Mouse (Mus musculus): ENCODE data around the gene Prpf4.

Prpf4 gene

DNA sequence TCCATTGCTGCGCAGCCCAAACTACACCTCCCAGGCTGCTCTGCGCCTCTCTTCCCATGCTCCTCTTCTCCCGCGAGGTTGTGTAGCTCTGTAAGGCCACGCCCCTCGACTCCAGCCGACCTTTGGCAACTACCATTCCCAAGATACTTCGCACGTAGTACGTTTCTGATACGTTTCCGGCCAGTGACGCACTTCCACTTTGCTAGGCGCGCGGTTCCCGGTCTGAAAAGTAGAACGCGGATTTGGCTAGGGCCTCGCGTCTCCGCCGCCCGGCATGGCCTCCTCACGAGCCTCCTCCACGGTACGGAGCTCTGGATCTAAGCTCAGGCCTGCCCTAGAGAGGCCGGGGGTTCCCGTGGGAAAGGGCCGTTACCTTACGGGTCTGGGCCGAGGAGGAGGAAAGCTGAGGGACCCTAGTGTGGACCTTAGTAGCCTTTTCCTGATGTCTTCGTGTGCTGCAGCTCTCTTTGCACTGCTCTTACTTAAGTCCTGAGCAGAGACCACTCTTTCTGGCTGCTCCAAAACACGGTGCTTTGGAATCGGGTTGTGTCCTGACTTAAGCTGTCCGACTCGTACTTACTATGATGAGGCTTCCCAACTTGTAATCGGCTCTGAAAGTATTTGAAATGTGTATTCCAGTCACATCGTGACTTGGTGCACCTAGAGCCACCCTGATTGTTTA is at the start of gene Prpf4, which contains the start of gene Cdc26:
Prpf4 (plus strand) TSS at position 197 of the 682 bp plus-strand sequence.
Cdc26 (minus strand) TSS at position 42 of the 682 bp plus-strand sequence.
- peak; percentile 85 to 95 for DNase-seq (ENCODE audit: low spot score in 2 of 2)

DNA sequence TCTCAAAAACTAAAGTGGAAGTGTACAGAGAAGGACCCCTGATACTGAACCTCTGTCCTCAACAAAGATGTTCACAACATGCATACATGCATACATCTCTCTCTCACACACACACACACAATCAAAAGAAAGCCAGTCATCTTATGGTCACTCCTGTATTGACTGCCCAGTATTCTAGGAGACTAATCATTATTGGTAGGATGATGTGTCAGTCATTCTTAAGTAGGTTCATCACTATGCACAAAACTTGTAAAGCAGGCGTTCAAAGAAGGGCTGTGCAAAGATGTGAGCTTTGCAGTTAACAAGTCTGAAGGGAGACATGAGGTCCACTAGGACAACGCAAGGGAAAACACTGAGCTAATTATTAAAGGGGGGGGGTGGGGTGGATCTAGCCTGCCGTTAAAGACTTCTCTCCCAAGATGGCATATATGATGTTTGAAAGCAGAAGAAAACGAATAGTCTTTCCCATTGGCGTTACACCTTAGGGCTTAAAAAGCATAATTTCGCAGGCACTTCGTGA is 49.3 kb upstream of the Prpf4 start:
- no peak for DNase-seq (ENCODE audit: low spot score in 2 of 2)

DNA sequence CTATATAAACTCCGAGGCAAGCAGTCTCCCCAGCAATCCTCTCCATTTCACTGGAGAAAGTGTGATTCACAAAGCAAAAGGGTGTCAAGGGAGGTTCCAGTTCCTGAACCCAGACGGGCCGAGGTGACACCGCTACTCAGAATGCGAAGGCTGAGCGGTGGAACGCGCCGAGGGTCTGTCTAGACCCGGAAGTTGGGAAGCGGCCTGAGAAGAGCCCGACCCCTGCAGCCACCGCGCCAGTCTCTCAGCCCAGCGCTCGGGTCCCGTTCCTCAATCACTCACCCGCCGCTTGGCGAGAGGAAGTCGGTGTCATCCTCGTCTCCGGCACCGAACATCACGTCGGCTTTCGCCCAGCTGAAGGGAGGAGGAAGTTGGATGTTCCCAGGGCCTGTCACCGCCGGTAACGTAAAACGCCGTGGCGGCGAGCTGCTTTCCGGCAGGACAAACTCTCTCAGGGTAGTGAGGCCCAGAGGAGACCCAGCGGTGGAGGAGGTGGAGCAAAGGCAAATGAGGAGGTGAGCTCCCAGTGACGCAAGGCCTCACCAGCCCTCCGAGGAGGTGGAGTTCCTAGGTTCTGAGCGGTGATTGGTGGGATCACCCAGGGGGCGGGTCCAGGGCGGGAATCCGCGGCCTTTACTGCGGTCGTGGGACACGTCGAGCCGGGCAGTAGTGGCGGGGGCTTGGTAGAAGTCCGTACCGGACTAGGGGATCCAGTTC is 48.4 kb upstream of the Prpf4 start, which contains the start of the genes Fkbp15 and Slc31a1:
Fkbp15 (minus strand) TSS at position 461 of the 717 bp plus-strand sequence.
Slc31a1 (plus strand) TSS at position 640 of the 717 bp plus-strand sequence.
- peak; percentile 87 to 95 for DNase-seq (ENCODE audit: low spot score in 2 of 2)

DNA sequence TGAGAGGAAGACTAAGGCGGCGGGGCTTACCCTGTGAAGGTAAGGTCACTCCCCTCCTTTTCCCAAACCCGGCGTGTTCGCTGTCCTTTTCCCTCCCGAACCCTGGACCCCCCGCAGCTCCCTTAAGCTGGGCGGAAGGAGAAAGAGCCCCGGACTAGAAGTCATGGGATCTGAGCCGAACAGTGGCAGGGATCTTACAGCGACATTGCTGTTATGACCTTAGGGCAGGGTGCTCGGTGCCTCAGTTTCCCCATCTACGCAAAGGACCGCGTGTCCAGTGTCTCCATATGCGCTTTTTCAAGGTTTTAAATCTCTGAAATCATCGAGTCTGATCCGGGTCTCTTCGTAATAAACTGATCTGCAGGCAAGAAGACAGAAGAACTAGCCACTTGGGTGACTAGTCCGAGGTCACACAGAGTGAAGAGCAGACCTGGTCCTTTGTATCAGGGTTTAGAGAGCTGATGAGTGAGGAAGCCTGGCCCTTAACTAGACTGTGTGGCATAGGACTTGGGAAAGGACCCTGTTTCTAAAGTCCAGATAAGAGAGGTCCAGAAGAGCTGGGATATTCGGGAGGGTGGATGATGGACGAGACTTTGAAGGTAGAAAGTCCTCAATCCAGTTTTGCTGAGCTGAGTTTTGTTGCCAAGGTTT is 47.7 kb upstream of the Prpf4 start:
- peak in 1 of 2 experiments; percentile 3 for DNase-seq (ENCODE audit: low spot score in 2 of 2)

DNA sequence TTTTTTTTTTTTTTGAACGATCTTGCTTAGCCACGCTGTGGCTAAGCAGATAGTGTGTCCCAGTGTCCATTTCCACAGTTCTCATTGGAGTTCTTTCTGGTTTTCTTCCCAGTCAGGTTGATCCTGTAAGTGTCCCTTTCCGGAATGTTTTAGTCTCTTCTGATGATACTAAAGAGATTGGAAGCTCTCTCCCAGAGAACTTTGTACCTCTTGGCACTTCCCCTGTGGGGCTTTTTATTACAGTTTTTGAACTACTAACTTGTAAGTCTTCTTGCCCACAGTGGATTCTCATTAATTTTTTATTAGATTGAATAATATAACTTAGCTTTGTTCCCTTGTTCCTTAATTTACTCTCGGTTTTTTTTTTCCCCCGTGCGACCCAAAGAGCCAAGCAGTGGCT is 47.0 kb upstream of the Prpf4 start:
- no peak for DNase-seq (ENCODE audit: low spot score in 2 of 2)

DNA sequence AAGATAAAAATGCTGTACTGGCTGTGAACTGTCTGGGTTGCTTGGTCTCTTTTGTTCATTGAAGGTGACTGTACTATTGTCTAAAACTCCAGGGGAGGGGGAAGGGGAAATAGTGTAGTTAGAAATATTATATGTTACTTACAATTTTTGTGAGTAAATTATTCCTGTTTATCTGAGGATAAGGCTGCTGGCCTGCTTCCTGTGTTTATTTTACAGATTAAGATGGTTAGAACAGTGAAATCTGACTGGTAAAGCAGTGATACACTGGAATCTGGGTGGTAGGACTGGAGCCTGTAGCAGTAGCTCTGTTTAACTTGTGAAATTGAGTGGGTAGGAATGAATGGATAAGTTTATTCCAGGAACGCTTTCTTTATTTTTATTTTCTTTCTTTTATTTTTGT is 46.6 kb upstream of the Prpf4 start:
- no peak for DNase-seq (ENCODE audit: low spot score in 2 of 2)

DNA sequence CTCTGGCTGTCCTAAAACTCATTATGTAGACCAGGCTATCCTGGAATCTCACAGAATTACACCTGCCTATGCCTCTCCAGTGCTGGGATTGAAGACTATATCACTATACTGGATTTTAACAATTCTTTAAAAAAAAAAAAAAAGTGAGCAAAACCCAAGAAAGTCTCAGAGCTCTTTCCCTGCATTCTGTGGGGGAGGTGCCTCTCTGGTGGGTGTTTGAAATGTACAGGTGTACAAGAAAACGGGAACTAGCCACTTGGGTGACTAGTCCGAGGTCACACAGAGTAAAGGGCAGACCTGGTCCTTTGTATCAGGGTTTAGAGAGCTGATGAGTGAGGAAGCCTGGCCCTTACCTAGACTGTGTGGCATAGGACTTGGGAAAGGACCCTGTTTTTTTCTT is 46.2 kb upstream of the Prpf4 start:
- no peak for DNase-seq (ENCODE audit: low spot score in 2 of 2)

DNA sequence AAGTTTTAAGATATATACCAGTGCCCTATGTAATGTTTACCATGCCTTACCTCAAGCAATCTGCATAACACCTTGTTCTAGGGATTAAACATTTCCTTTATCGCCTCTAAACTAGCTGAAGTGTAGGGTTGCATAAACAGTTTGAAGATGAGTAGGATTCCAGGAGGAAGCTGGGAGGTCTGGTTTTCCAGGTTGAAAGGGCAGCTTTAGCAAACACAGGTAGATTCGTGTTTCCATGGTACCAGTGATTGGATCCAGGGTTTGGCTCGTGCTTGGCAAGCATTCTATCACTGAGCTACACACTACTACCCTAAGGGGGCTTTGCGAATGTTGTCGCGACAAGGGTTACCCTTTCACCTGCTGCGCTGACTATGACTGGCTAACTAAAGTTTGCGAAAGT is 44.3 kb upstream of the Prpf4 start:
- DNase-seq (ENCODE audit: low spot score in 2 of 2), result no peak

DNA sequence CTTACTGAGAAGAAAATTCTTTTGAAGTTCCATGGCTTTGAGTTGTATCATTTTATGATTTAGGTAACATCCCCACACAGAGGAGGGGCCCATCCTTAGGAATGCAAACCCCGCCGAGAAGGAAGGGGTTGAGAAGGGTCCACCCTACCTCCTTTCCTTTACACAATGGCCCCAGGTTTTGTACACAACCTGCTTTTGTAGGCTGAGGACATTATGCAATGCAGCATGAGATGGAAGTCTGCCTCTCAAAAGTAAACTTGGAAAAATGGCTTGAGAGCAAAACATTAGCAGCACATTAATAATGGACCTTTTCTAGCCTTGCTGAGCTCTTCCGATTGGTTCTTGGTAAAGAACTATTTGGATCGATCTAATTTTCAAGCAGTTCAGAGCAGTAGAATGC is 42.3 kb upstream of the Prpf4 start:
- no peak for DNase-seq (ENCODE audit: low spot score in 2 of 2)

DNA sequence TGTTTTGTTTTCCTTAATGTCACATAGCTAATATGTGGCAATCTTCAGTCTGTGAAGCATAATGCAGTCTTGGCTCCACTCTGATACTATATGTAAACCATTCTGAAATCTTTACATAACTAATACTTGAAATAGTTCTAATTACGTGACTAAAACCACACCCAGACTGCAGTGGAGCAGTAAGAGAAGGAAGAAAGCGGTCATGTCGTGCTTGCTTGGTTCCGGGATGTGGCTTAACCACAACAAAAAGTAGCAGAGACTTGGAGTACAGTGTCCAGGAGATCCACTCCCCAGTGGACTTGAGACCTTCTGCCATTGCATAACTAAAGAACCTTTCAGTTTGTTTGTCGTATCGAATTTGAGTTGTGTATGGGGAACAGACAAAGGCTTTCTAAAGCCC is 41.0 kb upstream of the Prpf4 start:
- DNase-seq (ENCODE audit: low spot score in 2 of 2), result no peak

DNA sequence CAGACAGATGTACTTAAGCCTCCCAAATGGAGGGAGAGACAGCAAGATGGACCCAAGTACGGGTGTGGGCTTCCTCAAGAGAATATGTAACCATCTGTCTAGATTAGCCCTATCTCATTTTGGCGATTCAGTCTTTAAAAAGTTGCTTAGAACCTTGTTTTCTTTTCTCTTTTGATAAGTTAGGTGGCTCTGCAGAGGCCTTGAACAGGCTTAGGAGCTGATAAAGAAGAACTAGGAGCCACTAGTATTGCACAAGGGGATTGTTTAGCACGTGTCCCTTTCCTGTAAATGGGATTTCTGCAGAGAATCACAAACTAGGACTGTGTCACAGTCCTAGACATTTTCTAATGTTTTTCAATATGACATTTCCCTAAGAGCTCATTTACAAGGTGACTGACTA is 39.5 kb upstream of the Prpf4 start:
- no peak for DNase-seq (ENCODE audit: low spot score in 2 of 2)

DNA sequence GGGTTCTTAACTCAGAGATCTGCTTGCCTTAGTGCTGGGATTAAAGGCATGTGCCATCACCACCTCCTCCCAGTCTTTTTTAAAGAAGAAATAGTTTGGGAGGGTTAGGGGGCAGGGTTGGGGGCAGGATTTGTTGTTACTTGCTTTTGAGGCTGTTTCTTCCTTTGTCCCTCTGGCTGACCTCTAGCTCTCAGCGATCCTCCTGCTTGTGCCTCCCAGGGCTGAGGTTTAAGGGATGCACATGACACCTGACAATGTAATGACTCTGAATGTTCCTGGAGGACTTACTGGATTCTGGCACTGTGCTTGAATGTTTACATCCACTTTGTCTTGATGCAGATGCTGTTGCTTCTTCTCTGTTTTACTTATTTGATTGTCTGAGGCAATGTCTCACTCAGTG is 36.2 kb upstream of the Prpf4 start:
- DNase-seq (ENCODE audit: low spot score in 2 of 2), result no peak

DNA sequence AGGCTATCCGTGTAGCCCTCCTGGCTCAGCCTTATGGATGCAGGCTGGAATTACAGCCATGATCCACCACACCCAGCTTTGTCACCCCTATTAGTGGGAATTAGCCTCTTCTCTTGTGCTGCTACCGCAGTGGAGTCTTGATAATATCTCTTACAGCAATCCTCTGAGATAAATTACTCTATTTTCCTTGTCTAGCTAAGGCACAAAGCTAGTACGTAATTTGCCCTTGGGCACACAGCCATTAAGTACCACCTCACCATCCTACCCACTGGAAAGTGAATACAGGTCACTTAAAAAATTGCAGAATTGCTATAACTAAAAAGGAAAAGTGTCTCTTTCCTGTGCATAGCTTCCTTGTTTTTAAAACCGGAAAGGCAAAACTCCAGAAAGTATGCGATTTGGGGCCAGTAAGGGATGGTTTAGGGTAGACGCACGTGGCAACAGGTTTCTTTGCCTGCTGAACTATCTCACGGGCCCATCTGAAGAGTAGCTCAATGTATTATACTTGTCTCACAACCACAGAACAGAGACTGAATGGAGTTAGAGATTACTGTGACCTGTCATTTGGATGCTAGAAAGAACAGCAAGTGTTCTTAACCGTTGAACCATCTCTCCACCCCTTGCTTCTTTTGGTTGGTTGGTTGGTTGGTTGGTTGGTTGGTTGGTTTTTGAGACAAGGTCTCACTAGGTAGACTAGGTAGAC is 35.6 kb upstream of the Prpf4 start:
- no peak for DNase-seq (ENCODE audit: low spot score in 2 of 2)

DNA sequence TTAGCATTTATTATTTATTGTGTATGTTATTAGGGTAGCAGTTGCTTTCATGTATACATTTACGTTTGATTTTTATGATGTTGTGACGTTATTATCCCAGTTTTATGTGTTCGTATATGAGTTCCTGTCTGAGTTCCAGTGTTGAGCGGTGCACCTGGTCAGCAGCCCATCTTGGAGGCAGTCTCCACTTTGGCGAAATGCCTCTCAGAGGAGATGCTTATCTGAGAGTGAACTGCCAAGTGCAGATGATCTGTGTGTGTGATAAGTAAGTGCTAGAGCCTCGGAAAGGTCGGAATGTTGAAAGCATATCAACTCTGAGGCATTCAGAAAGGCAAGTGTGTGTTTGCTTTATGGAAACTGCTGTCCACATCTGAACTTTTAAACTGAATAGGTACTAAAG is 34.9 kb upstream of the Prpf4 start:
- DNase-seq (ENCODE audit: low spot score in 2 of 2), result no peak

DNA sequence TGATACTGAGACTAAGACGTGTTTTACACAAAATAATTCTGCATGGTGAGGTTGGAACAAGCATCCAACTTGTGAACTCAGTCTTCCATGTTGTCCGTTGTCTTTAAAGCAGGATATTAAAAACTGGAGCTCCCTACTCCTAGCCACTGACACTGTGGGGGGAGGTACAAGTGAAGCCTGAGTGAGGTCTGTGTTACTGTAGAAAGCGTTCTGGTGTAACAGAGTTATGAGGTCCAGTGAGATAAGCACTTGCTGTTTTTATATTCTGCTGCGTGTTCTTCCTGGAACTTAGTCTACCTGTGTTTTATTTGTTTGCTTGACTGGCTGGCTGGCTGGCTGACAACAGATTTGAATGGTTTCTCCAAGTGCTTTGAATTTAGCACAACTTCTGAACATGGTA is 34.3 kb upstream of the Prpf4 start:
- DNase-seq (ENCODE audit: low spot score in 2 of 2), result no peak

DNA sequence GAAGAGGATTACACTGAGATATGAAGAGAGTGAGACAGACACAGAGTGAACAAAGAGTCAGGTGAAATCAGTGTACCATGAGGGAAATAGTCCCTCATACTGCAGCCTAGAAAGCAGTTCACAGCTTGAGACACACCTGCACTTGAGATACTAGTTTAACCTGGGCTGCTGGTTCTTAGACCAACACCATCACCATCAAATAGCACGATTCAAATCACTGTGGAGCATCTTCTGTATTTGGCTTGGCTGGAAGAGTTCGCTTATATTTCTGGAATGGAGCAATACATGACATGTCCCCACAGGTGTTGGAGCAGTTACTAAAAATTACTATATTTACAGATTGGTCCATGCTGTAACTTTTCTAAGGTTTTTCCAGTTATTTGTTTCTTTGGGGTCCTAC is 32.5 kb upstream of the Prpf4 start:
- DNase-seq (ENCODE audit: low spot score in 2 of 2), result no peak

DNA sequence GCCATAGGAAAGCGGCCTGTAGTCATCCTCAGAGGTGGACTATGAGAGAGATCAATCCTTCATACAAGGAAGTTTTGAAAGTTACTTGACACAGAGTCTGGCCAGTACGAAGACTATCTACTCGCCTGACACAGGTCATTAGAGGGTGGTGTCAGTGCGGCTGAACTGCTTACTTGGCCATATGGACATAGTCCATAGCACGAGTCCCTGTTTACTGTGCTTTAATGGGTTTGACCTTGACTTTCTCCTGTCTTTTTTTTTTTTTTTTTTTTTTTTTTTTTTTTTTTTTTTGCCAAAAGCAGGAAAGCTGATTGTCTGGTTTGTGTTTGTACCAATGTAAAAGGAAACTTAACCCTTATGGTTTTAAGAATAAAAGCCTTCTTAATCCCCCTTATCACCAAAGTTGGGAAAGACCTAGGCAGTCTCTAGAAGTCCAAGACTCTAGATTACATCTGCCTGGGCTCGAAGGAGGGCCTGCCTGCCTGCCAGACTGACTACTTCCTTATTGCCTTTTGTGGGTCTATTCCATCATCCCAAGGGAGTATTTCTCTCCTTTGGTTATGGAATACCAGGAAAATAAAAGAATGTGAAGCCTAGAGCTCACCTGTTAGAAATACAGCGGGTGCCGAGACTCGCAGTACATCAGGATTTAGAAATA is 28.7 kb upstream of the Prpf4 start:
- DNase-seq (ENCODE audit: low spot score in 2 of 2), result no peak

DNA sequence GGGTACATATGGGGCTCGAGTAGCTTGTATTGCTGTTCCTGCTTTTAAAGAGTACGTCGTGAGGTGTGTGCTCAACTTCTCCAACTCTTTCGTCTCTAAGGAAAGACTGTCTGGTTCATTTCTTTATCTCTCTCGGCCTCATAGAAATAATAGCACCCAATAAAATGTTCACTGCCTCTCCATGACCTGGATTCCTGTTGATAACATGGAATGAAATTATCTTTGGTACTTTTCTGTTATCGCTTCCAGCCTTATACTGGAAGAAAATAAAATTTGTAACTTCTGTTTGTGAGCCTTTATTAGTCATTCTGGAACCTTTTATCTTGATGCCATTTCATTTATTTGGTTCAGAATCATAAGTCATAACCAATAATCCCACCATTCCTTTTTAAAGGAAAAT is 25.4 kb upstream of the Prpf4 start:
- no peak for DNase-seq (ENCODE audit: low spot score in 2 of 2)

DNA sequence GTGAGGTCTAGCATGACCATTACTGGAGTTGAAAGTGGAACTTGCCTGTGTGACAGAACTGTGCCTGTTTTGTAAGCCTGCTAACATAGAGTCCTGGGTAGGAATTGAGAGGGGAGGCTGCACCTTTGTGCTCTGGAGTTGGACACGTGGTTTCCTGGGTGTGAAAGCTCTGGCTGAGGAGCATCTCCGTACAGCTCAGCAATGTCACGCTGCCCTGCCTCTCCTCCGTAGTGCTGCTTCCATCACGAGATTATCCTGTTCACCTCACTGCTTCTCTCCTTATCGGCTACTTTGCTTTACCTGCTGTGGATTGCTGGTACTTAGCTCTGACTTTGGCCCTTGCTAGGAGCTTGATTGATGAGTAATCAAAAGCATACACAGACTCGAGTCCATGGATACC is 24.8 kb upstream of the Prpf4 start:
- no peak for DNase-seq (ENCODE audit: low spot score in 2 of 2)

DNA sequence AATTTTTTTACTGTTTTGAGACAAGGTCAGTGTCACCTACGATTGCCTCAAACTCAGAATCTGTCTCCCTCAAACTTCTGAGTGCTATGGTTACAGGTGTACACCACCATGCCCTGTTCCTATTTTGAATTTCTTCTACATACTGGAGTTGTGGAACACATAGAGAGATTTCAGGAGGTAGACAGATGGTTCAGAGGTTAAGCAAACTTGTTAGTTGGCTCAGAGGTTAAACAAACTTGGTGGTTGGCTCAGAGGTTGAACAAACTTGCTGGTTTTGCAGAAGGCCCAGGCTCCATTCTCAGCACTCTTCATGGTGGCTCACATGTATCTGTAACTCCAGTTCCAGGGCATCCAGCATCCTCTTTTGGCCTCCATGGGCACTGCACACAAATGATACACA is 24.4 kb upstream of the Prpf4 start:
- DNase-seq (ENCODE audit: low spot score in 2 of 2), result no peak

DNA sequence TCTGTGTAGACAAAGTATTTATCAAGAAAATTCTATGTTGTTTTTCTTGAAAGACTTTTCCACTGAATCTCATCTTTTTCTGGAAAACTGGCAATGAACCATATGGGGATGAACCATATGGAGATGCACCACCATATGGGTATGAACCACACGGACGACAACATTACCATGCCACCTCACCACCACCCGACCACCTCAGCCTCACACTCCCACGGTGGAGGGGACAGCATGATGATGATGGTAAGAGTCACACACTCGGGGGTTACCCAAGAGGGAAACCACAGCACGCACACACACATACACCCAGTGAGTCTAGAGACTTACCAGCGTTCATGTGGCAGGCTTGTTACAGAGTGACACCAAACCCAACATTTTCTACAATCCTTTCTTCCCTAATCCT is 23.2 kb upstream of the Prpf4 start:
- no peak for DNase-seq (ENCODE audit: low spot score in 2 of 2)
